Mouse (Mus musculus) gastrocnemius, postnatal 36 days (tissue): ENCODE results near the gene Nutf2. TPM values are rescaled to one million over a fixed set of nuclear protein-coding genes. Genes with fewer than 3 reads are reported as not detected.

Experiments used
- DNase-seq, 2 experiments: peaks; one replicate each; pipeline ENCODE4 v3.0.0; 2022
- intact Hi-C: fragments of 180-260 bp; cut with DNase I; formaldehyde crosslinking; loops from one replicate; pipeline ENCODE4 v1.15.1; 2025
- total RNA-seq, 2 experiments: library from RNA; stranded (reverse); gene quantifications; 2 replicates each; pipeline ENCODE4 v1.2.3; 2021

Gene Nutf2
- total RNA-seq, 2 experiments from 2014 or later = 38.4 to 52.9 TPM

DNA sequence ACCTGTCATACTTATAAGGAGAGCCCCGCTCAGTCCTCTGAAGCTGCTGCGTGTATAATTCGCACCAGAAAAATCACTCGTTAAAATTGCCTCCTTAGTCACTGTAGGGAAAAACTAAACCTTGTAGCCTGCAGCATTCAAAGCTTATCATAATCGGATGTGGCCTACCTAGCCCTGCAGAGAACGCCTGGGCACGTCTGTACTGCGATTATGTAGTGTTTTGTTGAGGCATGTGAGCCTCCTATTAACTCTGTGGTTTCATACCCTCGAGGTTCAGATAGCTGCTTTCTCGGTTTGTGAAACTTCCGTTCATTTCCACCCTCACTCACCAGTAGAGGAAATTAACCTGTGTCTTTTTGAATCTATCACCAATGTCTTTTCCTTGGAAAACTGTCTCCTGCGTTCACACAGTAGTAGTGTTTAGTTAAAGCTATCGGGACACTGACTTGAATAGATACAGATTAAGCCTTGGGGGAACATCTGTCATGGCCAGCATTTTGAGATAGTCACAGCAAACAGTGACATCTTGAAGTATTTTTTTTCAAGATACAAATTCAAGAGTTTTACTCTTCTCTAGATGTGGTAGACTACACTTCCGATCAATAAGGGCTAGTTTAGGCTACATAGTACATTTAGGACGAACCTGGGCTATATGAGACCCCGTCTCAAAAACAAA lies 40.7 kb downstream of the Nutf2 start:
- no peak for DNase-seq
- intact Hi-C loops = no loop called here

- no peak for DNase-seq
- intact Hi-C loops = no loop called here
Observed at GRCm38 (mm10) chr8:105919390-105919789, 59.0 kb downstream of the Nutf2 start.

DNA sequence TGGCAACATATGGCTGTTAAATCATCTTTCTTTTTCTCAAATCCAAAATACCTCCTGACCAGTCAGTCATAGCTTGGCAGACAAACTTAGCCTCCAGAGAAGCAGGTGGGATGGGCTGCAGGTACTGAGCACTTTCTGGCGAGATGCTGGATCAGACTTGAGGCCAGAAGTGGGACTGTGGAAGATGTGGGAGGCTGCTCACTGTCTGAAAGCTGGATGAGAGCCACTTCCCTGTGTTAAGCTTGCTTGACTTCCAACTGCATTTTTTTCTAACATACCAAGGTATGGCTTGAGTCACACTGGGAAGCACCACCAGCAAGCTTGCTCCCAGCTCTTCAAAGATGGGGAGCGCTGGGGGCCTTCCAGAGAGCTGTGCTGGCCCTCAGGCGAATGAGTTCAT lies 64.7 kb downstream of the Nutf2 start:
- intact Hi-C loops = no loop called here

More for the DNA sequence above, 64.7 kb downstream of the Nutf2 start:
- no peak for DNase-seq

Other genes with a start within 250 kb of the Nutf2 start
- gene Ctcf, start 224.0 kb upstream of the Nutf2 start, total RNA-seq = 10 to 100 TPM; 27.0 to 29.9 TPM
- under 1 TPM in 1 of 2 experiments, not detected in 1; 0.56 TPM for gene Agrp, start 223.2 kb upstream of the Nutf2 start, total RNA-seq
- gene Carmil2, start 174.3 kb upstream of the Nutf2 start, total RNA-seq = 1 to 10 TPM in 1 of 2 experiments, not detected in 1; 1.1 TPM
- 1 to 10 TPM; 6.6 to 6.7 TPM for gene Acd, start 159.5 kb upstream of the Nutf2 start, total RNA-seq
- gene Pard6a, start 159.4 kb upstream of the Nutf2 start, total RNA-seq = 1 to 10 TPM; 4.7 to 6.7 TPM
- not detected for gene 4933405L10Rik, start 152.9 kb upstream of the Nutf2 start, total RNA-seq
- gene Enkd1, start 152.4 kb upstream of the Nutf2 start, total RNA-seq = 1 to 10 TPM in 1 of 2 experiments, under 1 TPM in 1; 0.48 to 1.2 TPM
- gene Gfod2, start 101.9 kb upstream of the Nutf2 start, total RNA-seq = 1 to 10 TPM; 6.6 to 6.8 TPM
- 10 to 100 TPM; 19.7 to 22.0 TPM for gene Ranbp10, start 33.2 kb upstream of the Nutf2 start, total RNA-seq
- not detected for gene Tsnaxip1, start 32.8 kb upstream of the Nutf2 start, total RNA-seq
- 1 to 10 TPM; 1.1 to 1.2 TPM for gene Cenpt, start 7.3 kb upstream of the Nutf2 start, total RNA-seq
- 10 to 100 TPM; 19.0 TPM for gene Thap11, start 5.4 kb upstream of the Nutf2 start, total RNA-seq
- 10 to 100 TPM; 17.6 to 20.1 TPM for gene Edc4, start 20.3 kb downstream of the Nutf2 start, total RNA-seq
- gene Nrn1l, start 33.0 kb downstream of the Nutf2 start, total RNA-seq = under 1 TPM in 1 of 2 experiments, not detected in 1; 0.59 TPM
- gene Pskh1, start 39.9 kb downstream of the Nutf2 start, total RNA-seq = 10 to 100 TPM in 1 of 2 experiments, 1 to 10 TPM in 1; 9.5 to 11.5 TPM
- gene Ctrl, start 73.3 kb downstream of the Nutf2 start, total RNA-seq = not detected
- gene Psmb10, start 77.9 kb downstream of the Nutf2 start, total RNA-seq = 10 to 100 TPM; 15.7 to 24.2 TPM
- gene Lcat, start 82.8 kb downstream of the Nutf2 start, total RNA-seq = under 1 TPM in 1 of 2 experiments, not detected in 1; 0.25 TPM
- gene Slc12a4, start 105.5 kb downstream of the Nutf2 start, total RNA-seq = 10 to 100 TPM; 11.2 to 17.7 TPM
- gene Dpep3, start 118.8 kb downstream of the Nutf2 start, total RNA-seq = not detected
- 1 to 10 TPM; 9.7 to 10.0 TPM for gene Dus2, start 130.8 kb downstream of the Nutf2 start, total RNA-seq
- gene Dpep2nb, start 145.4 kb downstream of the Nutf2 start, total RNA-seq = not detected
- 1 to 10 TPM; 8.2 to 9.6 TPM for gene Ddx28, start 151.3 kb downstream of the Nutf2 start, total RNA-seq
- 10 to 100 TPM; 19.5 to 22.8 TPM for gene Nfatc3, start 198.3 kb downstream of the Nutf2 start, total RNA-seq